Mouse (Mus musculus) left cerebral cortex, postnatal 36 days (tissue): ENCODE results near the gene Ctbp2. TPM values are rescaled to one million over a fixed set of nuclear protein-coding genes. Genes with fewer than 3 reads are reported as not detected.

Experiments used
- DNase-seq, 2 experiments: peaks; one replicate each; pipeline ENCODE4 v3.0.0; 2021 to 2022; ENCODE audit warnings: low spot score in 2 of 2, mixed read lengths in 1 of 2
- intact Hi-C: fragments of 180-260 bp; cut with DNase I; formaldehyde crosslinking; loops from one replicate; pipeline ENCODE4 v1.15.1; 2025
- total RNA-seq, 2 experiments: library from RNA; stranded (reverse); gene quantifications; 2 replicates each; pipeline ENCODE4 v1.2.3; 2021

Gene Ctbp2
- total RNA-seq, 2 experiments from 2014 or later = 20.3 to 28.3 TPM

- intact Hi-C loops = no loop called here
- no peak for DNase-seq
These were observed 30.0 kb downstream of the Ctbp2 start for GRCm38 (mm10) chr7:133094161-133094560.

DNA sequence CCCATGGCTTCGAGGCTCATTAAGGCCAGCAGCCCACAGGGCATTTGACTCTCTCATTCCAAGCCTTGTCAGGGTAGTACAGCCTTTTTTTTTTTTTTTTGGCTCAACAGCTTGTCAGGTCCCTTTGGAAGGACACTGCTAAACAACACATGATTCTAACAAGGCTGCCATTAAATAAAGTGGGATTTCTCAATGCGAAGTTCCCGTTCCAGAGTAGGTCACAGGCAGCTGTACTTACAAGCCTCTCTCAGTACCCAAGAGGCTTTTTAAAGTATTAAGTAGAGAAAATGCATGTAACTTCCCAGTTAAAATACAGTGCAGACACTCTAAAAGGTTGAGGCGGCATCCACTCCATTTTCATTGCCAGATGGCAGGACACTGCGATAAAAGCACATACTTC is 30.4 kb downstream of the Ctbp2 start:
- DNase-seq = no peak
- intact Hi-C loops = no loop called here

- intact Hi-C loops = no loop called here
These were observed 33.5 kb downstream of the Ctbp2 start for GRCm38 (mm10) chr7:133090641-133091040.

DNA sequence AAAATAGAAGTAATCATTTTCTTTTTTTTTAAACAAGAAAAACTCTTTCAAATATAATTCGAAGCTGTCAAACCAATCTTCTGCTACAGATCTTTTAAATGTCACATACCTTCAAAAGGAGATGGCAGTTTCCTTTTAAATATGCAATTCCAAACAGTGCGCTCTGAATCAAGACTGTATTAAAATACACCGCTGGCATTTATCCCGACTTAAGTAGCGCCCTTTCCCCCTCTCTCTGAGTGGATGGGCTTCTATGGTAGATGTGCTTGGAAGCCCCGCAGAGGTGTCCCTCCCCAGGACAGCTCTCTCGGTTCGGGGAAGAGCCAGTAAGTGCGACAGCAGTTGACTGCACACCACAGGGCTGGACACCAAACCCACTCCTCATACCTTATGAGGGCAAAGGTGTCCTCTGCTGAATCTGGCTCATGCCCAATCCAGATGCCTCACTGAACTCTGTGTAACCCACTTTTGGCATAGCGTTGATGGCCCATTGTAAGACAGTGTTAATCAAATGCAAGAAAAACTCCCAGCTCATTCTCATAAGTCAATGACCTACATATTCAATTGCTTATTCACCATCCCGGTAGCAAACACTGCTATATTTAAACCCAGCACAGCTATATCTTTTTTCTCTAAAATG is 34.4 kb downstream of the Ctbp2 start:
- DNase-seq = no peak
- intact Hi-C loops = no loop called here

More at GRCm38 (mm10) chr7:133090641-133091040, 33.5 kb downstream of the Ctbp2 start:
- DNase-seq = no peak

- DNase-seq = peak; percentile 67 to 68
- intact Hi-C loops = no loop called here
These were observed 35.3 kb downstream of the Ctbp2 start for GRCm38 (mm10) chr7:133088830-133089261.

DNA sequence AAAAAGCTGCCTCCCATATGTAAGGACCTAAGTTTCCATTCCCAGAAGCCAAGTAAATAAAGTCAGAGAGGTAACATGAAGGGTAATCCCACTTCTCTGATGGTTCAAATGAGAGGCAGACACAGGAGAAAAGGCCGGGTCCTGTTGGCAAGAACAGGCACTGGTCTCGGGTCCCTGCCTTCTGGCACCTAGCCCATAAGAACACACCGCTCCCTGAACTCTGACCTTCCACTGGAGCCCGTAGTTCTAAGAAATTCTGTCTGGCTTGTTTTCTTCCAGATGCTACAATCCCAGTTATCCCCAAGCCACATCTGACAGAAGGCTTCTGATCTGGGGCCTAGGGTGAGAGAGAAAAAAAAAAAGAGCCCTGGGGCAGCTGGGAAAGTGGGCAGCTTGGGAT is 35.7 kb downstream of the Ctbp2 start:
- DNase-seq = no peak
- intact Hi-C loops = no loop called here

GRCm38 (mm10) chr7:133085408-133085807 is 38.7 kb downstream of the Ctbp2 start:
- DNase-seq = no peak
- intact Hi-C loops = no loop called here

DNA sequence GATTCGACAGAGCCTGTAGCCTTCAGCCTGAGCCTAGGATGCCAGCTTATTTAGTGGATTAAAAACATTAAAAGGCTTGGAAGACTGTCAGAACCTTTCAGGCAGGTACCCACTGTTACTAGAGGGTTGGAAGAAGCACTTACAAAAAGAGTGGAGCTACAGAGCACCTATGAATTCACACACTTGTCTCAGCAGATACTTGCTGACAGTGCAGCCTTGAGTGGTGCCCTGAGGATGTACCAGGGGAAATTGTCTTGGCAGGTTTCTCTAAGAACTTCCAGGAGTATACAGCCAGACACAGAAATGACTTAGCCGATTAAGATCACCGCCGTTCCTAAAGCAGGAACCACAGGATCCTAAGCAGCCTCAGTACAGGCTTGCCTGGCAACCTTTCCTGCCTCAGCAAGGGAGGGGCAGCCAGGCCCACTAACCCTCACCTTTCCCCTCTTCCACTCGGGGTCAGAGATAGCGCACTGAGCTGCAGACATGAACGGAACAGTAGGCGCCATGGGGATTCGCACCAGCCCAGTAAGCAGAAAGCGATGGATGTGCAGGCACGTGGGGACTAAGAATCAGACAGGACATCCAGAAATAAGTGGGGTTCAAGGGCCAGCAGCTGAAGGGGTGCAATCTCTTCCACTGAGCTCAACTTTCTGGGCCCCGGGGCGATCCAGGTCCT is 40.1 kb downstream of the Ctbp2 start:
- DNase-seq = no peak
- intact Hi-C loops = no loop called here

GRCm38 (mm10) chr7:133078929-133079328 is 45.2 kb downstream of the Ctbp2 start:
- intact Hi-C loops = no loop called here
- DNase-seq = no peak

- intact Hi-C loops = no loop called here
- DNase-seq = no peak
These were observed 49.6 kb downstream of the Ctbp2 start for GRCm38 (mm10) chr7:133074462-133075133.

- DNase-seq = no peak
- intact Hi-C loops = no loop called here
These were observed 51.0 kb downstream of the Ctbp2 start for GRCm38 (mm10) chr7:133073147-133073651.

GRCm38 (mm10) chr7:133072535-133072934 is 51.6 kb downstream of the Ctbp2 start:
- intact Hi-C loops = no loop called here
- no peak for DNase-seq

- no peak for DNase-seq
- intact Hi-C loops = no loop called here
These were observed 56.8 kb downstream of the Ctbp2 start for GRCm38 (mm10) chr7:133067321-133067841.

- peak; percentile 40 to 50 for DNase-seq
- intact Hi-C loops = no loop called here
These were observed 57.4 kb downstream of the Ctbp2 start for GRCm38 (mm10) chr7:133066776-133067175.

- no peak for DNase-seq
- intact Hi-C loops = no loop called here
These were observed 62.1 kb downstream of the Ctbp2 start for GRCm38 (mm10) chr7:133062055-133062454.

DNA sequence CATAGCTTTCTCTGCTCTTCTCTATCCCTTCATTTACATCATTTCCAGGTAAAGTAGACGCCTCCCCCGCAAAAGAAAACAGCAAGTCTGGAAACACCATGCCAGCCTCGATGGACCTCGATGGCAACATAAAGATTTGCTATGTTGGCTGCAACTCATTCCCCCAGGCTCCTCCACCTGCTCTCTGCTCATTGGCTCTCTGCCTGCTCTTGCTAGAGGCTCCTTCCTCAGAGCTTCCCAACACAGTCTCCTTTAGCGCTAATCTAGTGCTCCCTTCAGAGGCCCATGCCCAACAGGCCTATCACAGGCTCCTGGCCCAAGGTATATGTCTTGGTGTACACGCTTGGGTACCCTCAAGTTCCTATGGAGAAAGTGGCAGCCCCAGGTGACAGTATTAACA is 64.0 kb downstream of the Ctbp2 start:
- intact Hi-C loops = no loop called here
- no peak for DNase-seq

DNA sequence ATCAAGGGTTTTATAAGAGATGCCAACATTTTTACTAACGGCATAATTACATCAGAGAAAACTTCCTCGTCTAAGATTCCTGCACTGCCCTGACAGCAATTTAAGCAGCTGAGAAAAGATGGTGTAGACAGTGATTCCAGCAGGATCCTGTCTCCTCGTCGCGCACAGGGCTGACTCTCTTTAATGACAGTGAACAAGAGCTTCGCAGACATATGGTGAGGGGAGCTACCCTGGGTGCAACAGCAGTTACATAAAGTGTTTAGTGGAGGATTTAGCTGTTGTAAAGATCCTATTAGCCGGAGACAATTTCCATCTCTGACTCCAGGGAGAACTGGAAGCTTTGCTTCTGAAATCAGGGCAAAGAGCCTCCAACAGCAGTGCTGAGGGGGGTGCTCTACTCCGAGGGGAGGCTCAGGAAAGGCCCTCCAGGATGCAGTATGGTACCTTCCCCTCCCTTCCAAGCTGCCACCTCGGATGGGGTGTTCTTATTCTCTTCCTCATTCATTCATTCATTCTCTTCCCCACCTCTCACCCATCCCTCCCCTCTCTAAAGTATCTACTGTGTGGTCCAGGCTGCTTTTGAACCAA is 64.5 kb downstream of the Ctbp2 start:
- DNase-seq = no peak
- intact Hi-C loops = no loop called here

- DNase-seq = no peak
- intact Hi-C loops = no loop called here
These were observed 65.0 kb downstream of the Ctbp2 start for GRCm38 (mm10) chr7:133059150-133059509.

DNA sequence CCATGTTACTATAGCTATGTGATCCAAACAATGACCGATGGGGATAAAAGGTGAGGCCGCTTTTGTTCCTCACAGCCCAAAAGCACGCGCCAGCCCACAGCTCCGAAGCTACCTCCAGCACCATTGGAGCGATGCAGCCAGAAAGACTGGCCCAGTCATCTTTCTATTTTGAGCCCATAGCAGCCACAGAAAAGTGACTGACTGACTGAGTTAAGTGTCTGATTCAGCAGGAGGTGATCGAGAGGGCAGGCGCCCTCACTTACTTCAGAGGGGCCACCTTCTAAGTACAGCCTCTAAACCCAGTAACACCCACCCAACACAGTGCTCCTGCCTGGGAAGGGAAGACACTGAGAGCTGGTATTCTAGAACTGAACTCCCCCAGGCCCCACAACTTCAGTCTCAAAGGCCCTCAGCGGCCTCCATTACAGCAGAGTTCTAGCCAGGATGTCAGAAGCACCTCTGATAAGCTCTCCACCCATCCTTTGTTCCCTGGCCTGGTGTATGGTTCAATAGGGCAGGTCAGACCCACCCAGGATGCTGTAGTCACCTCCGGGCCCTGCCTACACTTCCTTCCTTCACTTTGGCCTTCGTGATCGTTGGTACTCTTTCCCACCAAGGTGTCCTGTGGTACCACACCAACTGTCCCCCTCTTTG is 65.5 kb downstream of the Ctbp2 start:
- intact Hi-C loops = no loop called here
- DNase-seq = no peak

DNA sequence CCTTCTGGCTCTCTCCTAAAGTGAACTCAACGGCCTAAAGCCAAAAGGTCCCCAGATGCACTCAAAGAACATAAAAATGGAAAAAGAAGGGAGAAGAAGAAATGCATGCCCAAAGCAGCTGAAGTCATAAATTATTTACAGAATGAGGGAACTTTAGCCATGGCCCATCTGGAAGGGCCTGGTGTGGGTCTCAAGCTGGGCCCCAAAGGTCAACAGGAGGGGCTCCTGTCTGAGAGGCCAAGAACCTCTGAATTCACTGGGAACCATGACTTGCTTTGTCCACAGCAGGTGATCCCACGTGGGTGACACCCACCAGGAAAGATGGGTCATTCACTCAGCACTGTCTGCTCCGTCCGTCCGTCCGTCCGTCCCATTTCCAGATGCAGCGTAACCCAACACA is 67.2 kb downstream of the Ctbp2 start:
- intact Hi-C loops = no loop called here
- no peak for DNase-seq
